Mouse (Mus musculus) forebrain, embryonic 15.5 days (tissue): ENCODE measurements around the gene Sorbs1. TPM values are rescaled to one million over a fixed set of nuclear protein-coding genes. Genes with fewer than 3 reads are reported as not detected.

Experiments
- ATAC-seq: fragments of 200-750 bp; cut with Nextera tagmentation; replicated peaks from 2 replicates; pipeline ENCODE4 v1.8.0; 2017; ENCODE audit warnings: mild to moderate bottlenecking, moderate TSS enrichment, moderate library complexity
- H3K27ac ChIP-seq: fragments of 300-500 bp; sonication (generic); replicated peaks from 2 replicates; pipeline ENCODE4 v1.5.1; 2015; ENCODE audit warnings: mild to moderate bottlenecking, inconsistent platforms
- H3K27me3 ChIP-seq: fragments of 300-500 bp; sonication (generic); 2 replicates; pipeline ENCODE4 v1.6.1; 2015; ENCODE audit warnings: inconsistent platforms
- H3K36me3 ChIP-seq: fragments of 300-500 bp; sonication (generic); 2 replicates; pipeline ENCODE4 v1.6.1; 2015; ENCODE audit warnings: mild to moderate bottlenecking, inconsistent platforms
- H3K4me1 ChIP-seq: fragments of 300-500 bp; sonication (generic); 2 replicates; pipeline ENCODE4 v1.6.1; 2015; ENCODE audit warnings: inconsistent platforms
- H3K4me2 ChIP-seq: fragments of 300-500 bp; sonication (generic); replicated peaks from 2 replicates; pipeline ENCODE4 v1.6.1; 2015; ENCODE audit warnings: mild to moderate bottlenecking, inconsistent platforms
- H3K4me3 ChIP-seq: fragments of 300-500 bp; sonication (generic); 2 replicates; pipeline ENCODE4 v1.5.1; 2015; ENCODE audit warnings: mild to moderate bottlenecking, inconsistent platforms
- H3K9ac ChIP-seq: fragments of 300-500 bp; sonication (generic); replicated peaks from 2 replicates; pipeline ENCODE4 v1.6.1; 2015; ENCODE audit warnings: mild to moderate bottlenecking, inconsistent platforms
- H3K9me3 ChIP-seq: fragments of 300-500 bp; sonication (generic); 2 replicates; pipeline ENCODE4 v1.6.1; 2016; ENCODE audit warnings: inconsistent platforms
- WGBS: fragments of 180-500 bp; shearing (Covaris S2); methylation state at CpG from one replicate; pipeline ENCODE4 v1.1.7; 2015; ENCODE audit warnings: mixed read lengths; 5-methylcytosine and 5-hydroxymethylcytosine counted together
- polyA plus RNA-seq: library from polyadenylated mRNA; unstranded; fragments of >200 nt; fragmentation: Nextera tagmentation; extraction: Ambion mirVana; gene quantifications from 2 replicates; pipeline ENCODE4 v1.2.1, GENCODE M21; 2015

Sorbs1 gene
- polyA plus RNA-seq, 1 experiment from 2014 or later, result 111 TPM

- Histone ChIP-seq H3K27ac (peak overlapping the region; percentile 21), H3K9me3 (no peaks in the 10 kb centered on the region), H3K4me3 (no peak overlapping the region), H3K4me1 (peaks cover 17% of the 10 kb centered on the region), H3K27me3 (no peaks in the 10 kb centered on the region), H3K4me2 (no peak overlapping the region), H3K9ac (no peak overlapping the region), H3K36me3 (peaks cover 3% of the 10 kb centered on the region; the same call in 1 of the 2 replicates)
- ATAC-seq, result no peak
- 85% methylated on average over 12 of the region's 12 CpGs for WGBS
Measured at GRCm38 (mm10) chr19:40395321-40395695, 118.3 kb downstream of the Sorbs1 start.

- Histone ChIP-seq H3K27me3 (no peaks in the 10 kb centered on the region), H3K36me3 (peaks cover 3% of the 10 kb centered on the region; the same call in 1 of the 2 replicates), H3K4me1 (peaks cover 17% of the 10 kb centered on the region), H3K9ac (no peak overlapping the region), H3K9me3 (no peaks in the 10 kb centered on the region), H3K27ac (peak overlapping the region; percentile 21; the same call in 1 of the 2 replicates), H3K4me3 (no peak overlapping the region), H3K4me2 (no peak overlapping the region)
- no peak for ATAC-seq
- 74% methylated on average over 10 of the region's 10 CpGs for WGBS
Measured at GRCm38 (mm10) chr19:40394555-40395320, 118.8 kb downstream of the Sorbs1 start.

GRCm38 (mm10) chr19:40392795-40393392 lies 120.7 kb downstream of the Sorbs1 start:
- Histone ChIP-seq H3K9ac (no peak overlapping the region), H3K4me3 (no peak overlapping the region), H3K27ac (no peak overlapping the region), H3K4me2 (no peak overlapping the region), H3K4me1 (peaks cover 17% of the 10 kb centered on the region), H3K9me3 (no peaks in the 10 kb centered on the region), H3K36me3 (no peaks in the 10 kb centered on the region), H3K27me3 (no peaks in the 10 kb centered on the region)
- no peak for ATAC-seq
- WGBS, result 93% methylated on average over 5 of the region's 5 CpGs

- Histone ChIP-seq H3K4me1 (peaks cover 16% of the 10 kb centered on the region), H3K27me3 (no peaks in the 10 kb centered on the region), H3K4me2 (no peak overlapping the region), H3K9ac (no peak overlapping the region), H3K4me3 (no peak overlapping the region), H3K27ac (peak overlapping the region; percentile 31), H3K36me3 (peaks cover 3% of the 10 kb centered on the region; the same call in 1 of the 2 replicates), H3K9me3 (no peaks in the 10 kb centered on the region)
- 9% methylated on average over 6 of the region's 6 CpGs for WGBS
- peak; percentile 85 for ATAC-seq
Measured at GRCm38 (mm10) chr19:40391469-40391868, 122.1 kb downstream of the Sorbs1 start.

GRCm38 (mm10) chr19:40386916-40387315 lies 126.7 kb downstream of the Sorbs1 start:
- Histone ChIP-seq H3K36me3 (peaks cover 8% of the 10 kb centered on the region; the same call in 1 of the 2 replicates), H3K27me3 (no peaks in the 10 kb centered on the region), H3K9ac (no peak overlapping the region), H3K27ac (no peak overlapping the region), H3K4me1 (0 out of 2 replicates have a peak, but pooled peaks cover 3% of the 10 kb centered on the region), H3K4me2 (no peak overlapping the region), H3K9me3 (no peaks in the 10 kb centered on the region), H3K4me3 (no peak overlapping the region)
- no peak for ATAC-seq
- 62% methylated on average over 3 of the region's 3 CpGs for WGBS

- no peak for ATAC-seq
- no peaks in the 10 kb centered on the region for H3K27me3 ChIP-seq
- H3K9me3 ChIP-seq, result no peaks in the 10 kb centered on the region
- H3K4me3 ChIP-seq, result no peak overlapping the region
- 98% methylated on average over 3 of the region's 3 CpGs for WGBS
- no peak overlapping the region for H3K9ac ChIP-seq
- H3K4me2 ChIP-seq, result no peak overlapping the region
- H3K36me3 ChIP-seq, result peaks cover 8% of the 10 kb centered on the region; the same call in 1 of the 2 replicates
- no peak overlapping the region for H3K27ac ChIP-seq
- peaks cover 4% of the 10 kb centered on the region; the same call in 1 of the 2 replicates for H3K4me1 ChIP-seq
Measured at GRCm38 (mm10) chr19:40385334-40385733, 128.2 kb downstream of the Sorbs1 start.

- ATAC-seq, result no peak
- peaks cover 8% of the 10 kb centered on the region; the same call in 1 of the 2 replicates for H3K36me3 ChIP-seq
- peaks cover 10% of the 10 kb centered on the region; the same call in 1 of the 2 replicates for H3K4me1 ChIP-seq
- no peaks in the 10 kb centered on the region for H3K9me3 ChIP-seq
- H3K9ac ChIP-seq, result no peak overlapping the region
- WGBS, result 38% methylated on average over 5 of the region's 5 CpGs
- no peak overlapping the region for H3K4me3 ChIP-seq
- no peak overlapping the region for H3K4me2 ChIP-seq
- no peaks in the 10 kb centered on the region for H3K27me3 ChIP-seq
- no peak overlapping the region for H3K27ac ChIP-seq
Measured at GRCm38 (mm10) chr19:40383931-40384330, 129.6 kb downstream of the Sorbs1 start.

GRCm38 (mm10) chr19:40380656-40381055 lies 132.9 kb downstream of the Sorbs1 start:
- ATAC-seq, result no peak

GRCm38 (mm10) chr19:40380005-40380404 lies 133.6 kb downstream of the Sorbs1 start:
- no peaks in the 10 kb centered on the region for H3K9me3 ChIP-seq
- no peak overlapping the region for H3K27ac ChIP-seq
- no peaks in the 10 kb centered on the region for H3K27me3 ChIP-seq
- H3K36me3 ChIP-seq, result no peaks in the 10 kb centered on the region
- H3K9ac ChIP-seq, result no peak overlapping the region
- no peak overlapping the region for H3K4me3 ChIP-seq
- H3K4me1 ChIP-seq, result peaks cover 26% of the 10 kb centered on the region
- ATAC-seq, result no peak
- WGBS, result 62% methylated on average over 6 of the region's 6 CpGs
- H3K4me2 ChIP-seq, result no peak overlapping the region

More at GRCm38 (mm10) chr19:40380656-40381055, 132.9 kb downstream of the Sorbs1 start:
- Histone ChIP-seq H3K4me1 (peaks cover 26% of the 10 kb centered on the region), H3K4me3 (no peak overlapping the region), H3K36me3 (no peaks in the 10 kb centered on the region), H3K4me2 (no peak overlapping the region), H3K27me3 (no peaks in the 10 kb centered on the region), H3K9ac (no peak overlapping the region), H3K9me3 (no peaks in the 10 kb centered on the region), H3K27ac (no peak overlapping the region)
- WGBS, result 64% methylated on average over 3 of the region's 3 CpGs

- H3K4me1 ChIP-seq, result peaks cover 26% of the 10 kb centered on the region
- no peak for ATAC-seq
- no peak overlapping the region for H3K4me2 ChIP-seq
- whole genome bisulfite sequencing, result 85% methylated on average over 4 of the region's 4 CpGs
- H3K27me3 ChIP-seq, result no peaks in the 10 kb centered on the region
- H3K9me3 ChIP-seq, result no peaks in the 10 kb centered on the region
- H3K36me3 ChIP-seq, result no peaks in the 10 kb centered on the region
- no peak overlapping the region for H3K27ac ChIP-seq
- no peak overlapping the region for H3K9ac ChIP-seq
- H3K4me3 ChIP-seq, result no peak overlapping the region
Measured at GRCm38 (mm10) chr19:40379081-40379480, 134.5 kb downstream of the Sorbs1 start.

GRCm38 (mm10) chr19:40377632-40378031 lies 135.9 kb downstream of the Sorbs1 start:
- no peaks in the 10 kb centered on the region for H3K27me3 ChIP-seq
- H3K4me2 ChIP-seq, result no peak overlapping the region
- H3K4me1 ChIP-seq, result peaks cover 27% of the 10 kb centered on the region
- H3K4me3 ChIP-seq, result no peak overlapping the region
- no peak overlapping the region for H3K9ac ChIP-seq
- no peaks in the 10 kb centered on the region for H3K36me3 ChIP-seq
- H3K9me3 ChIP-seq, result no peaks in the 10 kb centered on the region
- no peak; the same call in 1 of the 2 replicates for ATAC-seq
- H3K27ac ChIP-seq, result peak overlapping the region; percentile 55
- 52% methylated on average over 14 of the region's 14 CpGs for WGBS

GRCm38 (mm10) chr19:40376566-40377281 lies 136.9 kb downstream of the Sorbs1 start:
- 79% methylated on average over 21 of the region's 21 CpGs for WGBS
- no peaks in the 10 kb centered on the region for H3K27me3 ChIP-seq
- ATAC-seq, result no peak

More at GRCm38 (mm10) chr19:40376566-40377281, 136.9 kb downstream of the Sorbs1 start:
- Histone ChIP-seq H3K4me2 (no peak overlapping the region), H3K9me3 (no peaks in the 10 kb centered on the region), H3K4me3 (no peak overlapping the region), H3K36me3 (no peaks in the 10 kb centered on the region), H3K9ac (no peak overlapping the region), H3K4me1 (peaks cover 36% of the 10 kb centered on the region), H3K27ac (peak overlapping the region; percentile 55; the same call in 1 of the 2 replicates)
